Mouse (Mus musculus): ENCODE measurements around the gene Plekhb1. TPM values are rescaled to one million over a fixed set of nuclear protein-coding genes. Genes with fewer than 3 reads are reported as not detected.

Plekhb1 gene
- polyA plus RNA-seq, 1 experiment from 2014 or later: 4.1 TPM

DNA sequence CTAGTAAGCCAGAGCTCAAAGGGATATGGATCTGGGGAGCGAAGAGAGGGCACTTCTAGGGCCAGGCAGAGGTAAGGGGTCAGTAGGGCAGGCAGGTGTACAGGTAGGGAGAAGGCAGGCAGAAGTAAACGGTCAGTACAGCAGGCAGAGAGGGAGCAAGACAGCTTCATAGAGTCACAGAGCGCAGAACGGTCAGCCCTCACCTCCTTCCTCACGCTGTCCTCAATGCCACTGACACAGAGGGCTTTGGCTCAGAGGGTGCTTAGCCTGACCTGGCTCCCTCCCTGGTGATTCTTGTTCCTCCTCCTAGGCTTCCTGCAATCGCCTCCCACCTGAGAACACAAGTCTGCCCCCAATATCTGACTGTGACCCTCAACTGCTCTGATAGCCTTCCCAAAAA lies 11.8 kb downstream of the Plekhb1 start:
- WGBS: 90% methylated on average over 6 of the region's 6 CpGs
- Histone ChIP-seq H3K27ac (ENCODE audit: low read depth, low read length) (no peak overlapping the region), H3K4me2 (ENCODE audit: low read depth, low read length, severe bottlenecking) (no peak overlapping the region), H3K4me3 (ENCODE audit: low read depth, low read length) (no peak overlapping the region), H3K9ac (ENCODE audit: low read length) (no peak overlapping the region), H3K27me3 (ENCODE audit: control insufficient read depth, insufficient read depth, low read length) (no peaks in the 10 kb centered on the region), H3K4me1 (replicated peaks; ENCODE audit: control insufficient read depth, insufficient read depth, low read length) (peaks cover 10% of the 10 kb centered on the region), H3K9me3 (ENCODE audit: control insufficient read depth, low read length) (no peaks in the 10 kb centered on the region), H3K36me3 (ENCODE audit: control insufficient read depth, insufficient read depth, low read length) (no peaks in the 10 kb centered on the region)
- DNase-seq (ENCODE audit: low spot score) (no peak), ATAC-seq (replicated peaks; ENCODE audit: low FRiP score) (no peak)

DNA sequence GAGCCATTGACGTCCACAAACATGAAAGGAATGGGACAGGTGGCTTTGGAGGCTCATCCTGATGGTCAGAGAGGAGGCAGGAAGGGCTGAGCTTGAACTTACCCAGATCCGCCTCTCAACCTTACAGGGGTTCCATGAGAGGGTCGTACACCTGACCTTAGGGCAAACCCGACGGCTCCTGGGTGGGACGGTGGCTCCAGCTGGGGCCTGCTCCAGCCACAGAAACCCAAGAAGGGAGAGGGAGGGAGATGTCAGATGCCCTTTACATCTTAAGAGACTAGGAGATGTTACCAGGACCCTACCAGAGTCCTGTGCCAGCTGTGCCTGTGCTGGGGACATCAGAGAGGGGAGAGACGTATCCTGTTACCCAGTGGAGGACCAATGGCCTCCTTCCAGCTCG lies 12.4 kb downstream of the Plekhb1 start:
- Histone ChIP-seq H3K4me3 (ENCODE audit: low read depth, low read length) (no peak overlapping the region), H3K4me1 (replicated peaks; ENCODE audit: control insufficient read depth, insufficient read depth, low read length) (peaks cover 10% of the 10 kb centered on the region), H3K27ac (ENCODE audit: low read depth, low read length) (no peak overlapping the region), H3K9ac (ENCODE audit: low read length) (no peak overlapping the region), H3K4me2 (ENCODE audit: low read depth, low read length, severe bottlenecking) (no peak overlapping the region), H3K9me3 (ENCODE audit: control insufficient read depth, low read length) (no peaks in the 10 kb centered on the region), H3K36me3 (ENCODE audit: control insufficient read depth, insufficient read depth, low read length) (no peaks in the 10 kb centered on the region), H3K27me3 (ENCODE audit: control insufficient read depth, insufficient read depth, low read length) (no peaks in the 10 kb centered on the region)
- ATAC-seq (replicated peaks; ENCODE audit: low FRiP score) (no peak), DNase-seq (ENCODE audit: low spot score) (no peak)
- whole genome bisulfite sequencing: 77% methylated on average over 8 of the region's 8 CpGs

DNA sequence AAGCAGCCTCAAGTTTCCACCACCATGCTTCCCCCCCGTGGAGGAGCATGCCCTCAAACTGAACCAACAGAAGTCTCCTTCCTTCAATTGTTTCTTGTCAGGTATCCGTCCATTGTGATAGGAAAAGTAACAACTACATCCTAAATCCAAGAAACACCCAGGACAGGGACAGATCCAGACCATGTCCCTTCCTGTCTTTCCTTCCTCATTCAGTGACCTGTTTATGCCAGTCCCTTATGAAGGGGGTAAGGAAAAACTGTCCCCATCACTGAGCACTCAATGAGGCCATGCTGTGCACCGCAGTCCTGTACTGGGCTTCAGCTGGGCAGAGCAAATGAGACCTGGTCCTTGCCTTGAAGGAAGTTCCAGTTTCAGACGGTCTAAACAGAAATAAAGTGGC lies 13.1 kb downstream of the Plekhb1 start:
- no peak overlapping the region for H3K4me3 ChIP-seq (ENCODE audit: low read depth, low read length)
- no peak overlapping the region for H3K27ac ChIP-seq (ENCODE audit: low read depth, low read length)
- H3K9me3 ChIP-seq (ENCODE audit: control insufficient read depth, low read length): no peaks in the 10 kb centered on the region
- H3K36me3 ChIP-seq (ENCODE audit: control insufficient read depth, insufficient read depth, low read length): no peaks in the 10 kb centered on the region
- 84% methylated on average over 4 of the region's 4 CpGs for WGBS
- ATAC-seq (replicated peaks; ENCODE audit: low FRiP score) (no peak), DNase-seq (ENCODE audit: low spot score) (no peak)
- no peak overlapping the region for H3K4me2 ChIP-seq (ENCODE audit: low read depth, low read length, severe bottlenecking)
- peaks cover 8% of the 10 kb centered on the region for H3K4me1 ChIP-seq (replicated peaks; ENCODE audit: control insufficient read depth, insufficient read depth, low read length)
- H3K27me3 ChIP-seq (ENCODE audit: control insufficient read depth, insufficient read depth, low read length): no peaks in the 10 kb centered on the region
- H3K9ac ChIP-seq (ENCODE audit: low read length): no peak overlapping the region

DNA sequence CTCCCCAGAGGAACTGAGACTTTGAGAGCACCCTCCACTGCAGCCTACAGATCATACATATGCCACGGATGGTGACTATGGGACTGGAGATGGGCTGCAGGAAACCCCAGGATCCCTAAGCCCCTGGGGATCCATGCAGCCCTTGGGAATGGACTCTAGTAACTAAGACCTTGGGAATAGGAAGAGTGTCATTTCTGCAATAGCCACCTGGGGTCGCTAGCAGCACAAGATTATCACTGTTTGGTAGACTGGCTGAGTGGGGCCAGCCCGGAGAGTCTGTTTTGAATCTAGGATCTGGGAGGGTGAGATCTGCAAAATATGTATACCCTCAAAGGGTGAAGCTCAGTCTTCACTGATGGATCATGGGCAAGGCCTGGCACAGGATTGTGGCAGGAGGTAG lies 17.1 kb downstream of the Plekhb1 start:
- WGBS: 31% methylated on average over 3 of the region's 3 CpGs
- H3K4me3 ChIP-seq (ENCODE audit: low read depth, low read length): no peak overlapping the region
- no peaks in the 10 kb centered on the region for H3K9me3 ChIP-seq (ENCODE audit: control insufficient read depth, low read length)
- H3K9ac ChIP-seq (ENCODE audit: low read length): no peak overlapping the region
- no peak overlapping the region for H3K4me2 ChIP-seq (ENCODE audit: low read depth, low read length, severe bottlenecking)
- no peak for ATAC-seq (replicated peaks; ENCODE audit: low FRiP score)
- no peaks in the 10 kb centered on the region for H3K36me3 ChIP-seq (ENCODE audit: control insufficient read depth, insufficient read depth, low read length)
- no peaks in the 10 kb centered on the region for H3K4me1 ChIP-seq (replicated peaks; ENCODE audit: control insufficient read depth, insufficient read depth, low read length)
- no peaks in the 10 kb centered on the region for H3K27me3 ChIP-seq (ENCODE audit: control insufficient read depth, insufficient read depth, low read length)
- peak; percentile 81 for DNase-seq (ENCODE audit: low spot score)
- H3K27ac ChIP-seq (ENCODE audit: low read depth, low read length): no peak overlapping the region

DNA sequence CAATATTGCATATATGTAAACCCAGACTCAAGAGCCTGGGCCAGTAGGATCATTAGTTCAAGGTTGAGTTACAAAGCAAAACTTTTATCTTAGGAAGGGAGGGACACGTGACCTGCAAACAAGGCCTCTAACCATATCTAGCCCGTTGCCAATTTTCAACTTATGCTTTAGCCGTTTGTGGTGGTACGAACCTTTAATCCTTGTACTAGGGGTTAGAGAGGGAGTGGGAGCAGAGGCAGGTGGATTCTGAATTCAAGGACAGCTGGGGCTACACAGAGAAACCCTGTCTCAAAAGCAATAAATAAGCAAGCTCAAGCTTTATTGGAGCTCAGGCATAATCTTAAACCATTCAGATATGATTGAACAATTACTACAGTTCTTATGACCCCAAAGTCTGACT lies 19.8 kb downstream of the Plekhb1 start:
- Histone ChIP-seq H3K27ac (ENCODE audit: low read depth, low read length) (no peak overlapping the region), H3K4me1 (replicated peaks; ENCODE audit: control insufficient read depth, insufficient read depth, low read length) (no peaks in the 10 kb centered on the region), H3K9ac (ENCODE audit: low read length) (no peak overlapping the region), H3K36me3 (ENCODE audit: control insufficient read depth, insufficient read depth, low read length) (no peaks in the 10 kb centered on the region), H3K27me3 (ENCODE audit: control insufficient read depth, insufficient read depth, low read length) (no peaks in the 10 kb centered on the region), H3K4me3 (ENCODE audit: low read depth, low read length) (no peak overlapping the region), H3K4me2 (ENCODE audit: low read depth, low read length, severe bottlenecking) (no peak overlapping the region), H3K9me3 (ENCODE audit: control insufficient read depth, low read length) (no peaks in the 10 kb centered on the region)
- no peak for DNase-seq (ENCODE audit: low spot score)
- no peak for ATAC-seq (replicated peaks; ENCODE audit: low FRiP score)
- WGBS: 94% methylated on average over 4 of the region's 4 CpGs

DNA sequence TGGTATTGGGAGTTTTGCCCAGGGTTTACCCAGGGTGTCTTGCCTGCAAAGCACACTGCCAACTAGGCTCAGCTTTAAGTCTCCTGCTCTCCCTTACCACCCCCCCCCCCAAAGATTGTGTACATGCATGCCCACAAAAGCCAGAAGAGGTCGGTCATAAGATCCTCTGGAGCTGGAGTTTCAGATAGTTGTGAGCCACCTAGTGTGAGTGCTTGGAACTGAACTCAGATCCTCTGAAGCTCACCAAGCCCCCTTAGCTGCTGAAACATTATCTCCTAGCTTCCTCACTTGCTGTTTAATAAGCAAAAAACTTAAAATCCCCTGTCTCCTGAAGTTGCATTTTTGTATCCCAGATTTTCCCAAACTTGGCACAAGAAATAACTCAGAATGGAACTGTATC lies 24.6 kb downstream of the Plekhb1 start:
- H3K9ac ChIP-seq (ENCODE audit: low read length): no peak overlapping the region
- DNase-seq (ENCODE audit: low spot score) (no peak), ATAC-seq (replicated peaks; ENCODE audit: low FRiP score) (no peak)
- no peak overlapping the region for H3K4me2 ChIP-seq (ENCODE audit: low read depth, low read length, severe bottlenecking)
- H3K4me3 ChIP-seq (ENCODE audit: low read depth, low read length): no peak overlapping the region
- H3K27ac ChIP-seq (ENCODE audit: low read depth, low read length): no peak overlapping the region
- no peaks in the 10 kb centered on the region for H3K27me3 ChIP-seq (ENCODE audit: control insufficient read depth, insufficient read depth, low read length)
- 4% methylated on average over 1 of the region's 1 CpGs for WGBS
- H3K9me3 ChIP-seq (ENCODE audit: control insufficient read depth, low read length): no peaks in the 10 kb centered on the region
- no peaks in the 10 kb centered on the region for H3K4me1 ChIP-seq (replicated peaks; ENCODE audit: control insufficient read depth, insufficient read depth, low read length)
- no peaks in the 10 kb centered on the region; the same call in 1 of the 2 replicates for H3K36me3 ChIP-seq (ENCODE audit: control insufficient read depth, insufficient read depth, low read length)

DNA sequence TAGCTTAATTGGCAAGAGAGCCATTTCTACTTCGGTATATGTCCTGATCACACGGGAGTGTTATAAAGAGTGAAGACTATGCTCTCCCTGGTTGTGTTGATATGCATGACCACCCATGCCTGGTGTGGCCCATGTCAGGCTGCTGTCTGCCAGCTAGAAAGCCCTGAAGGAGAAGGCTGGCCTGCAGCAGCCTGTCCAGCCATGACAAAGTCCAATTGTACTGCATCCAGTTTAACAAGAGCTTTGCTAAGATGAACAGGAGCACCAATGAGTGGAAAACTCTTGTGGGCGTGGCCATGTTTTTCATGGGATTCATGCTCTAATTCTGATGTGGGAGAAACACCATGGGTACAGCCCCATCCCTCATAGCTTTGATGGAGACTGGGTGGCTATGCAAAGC lies 37.7 kb downstream of the Plekhb1 start:
- Histone ChIP-seq H3K27me3 (ENCODE audit: control insufficient read depth, insufficient read depth, low read length) (no peaks in the 10 kb centered on the region), H3K4me3 (ENCODE audit: low read depth, low read length) (no peak overlapping the region), H3K9ac (ENCODE audit: low read length) (no peak overlapping the region), H3K9me3 (ENCODE audit: control insufficient read depth, low read length) (no peaks in the 10 kb centered on the region), H3K27ac (ENCODE audit: low read depth, low read length) (no peak overlapping the region), H3K4me2 (ENCODE audit: low read depth, low read length, severe bottlenecking) (no peak overlapping the region), H3K4me1 (replicated peaks; ENCODE audit: control insufficient read depth, insufficient read depth, low read length) (no peaks in the 10 kb centered on the region), H3K36me3 (ENCODE audit: control insufficient read depth, insufficient read depth, low read length) (no peaks in the 10 kb centered on the region)
- ATAC-seq (replicated peaks; ENCODE audit: low FRiP score) (no peak), DNase-seq (ENCODE audit: low spot score) (no peak)
- WGBS: 92% methylated on average over 3 of the region's 3 CpGs

DNA sequence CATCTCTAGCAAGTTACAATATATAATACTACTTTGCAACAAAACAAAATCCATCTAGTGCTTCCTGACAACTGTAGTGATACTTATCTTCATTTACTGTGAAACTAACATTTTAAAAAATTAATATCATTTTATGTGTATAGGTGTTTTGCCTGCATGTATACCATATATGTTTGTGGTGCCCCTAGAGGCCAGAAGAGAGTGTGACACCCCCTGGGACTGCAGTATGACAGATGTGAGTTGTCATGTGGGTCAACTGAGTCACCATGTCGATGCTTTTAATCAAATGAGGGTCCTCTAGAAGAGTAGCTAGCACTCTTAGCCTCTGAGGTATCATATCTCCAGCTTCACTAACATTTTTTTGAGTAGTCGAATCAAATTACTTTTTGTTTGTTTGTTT lies 39.9 kb downstream of the Plekhb1 start:
- no peak overlapping the region for H3K27ac ChIP-seq (ENCODE audit: low read depth, low read length)
- 82% methylated on average over 2 of the region's 2 CpGs for WGBS
- H3K36me3 ChIP-seq (ENCODE audit: control insufficient read depth, insufficient read depth, low read length): no peaks in the 10 kb centered on the region

DNA sequence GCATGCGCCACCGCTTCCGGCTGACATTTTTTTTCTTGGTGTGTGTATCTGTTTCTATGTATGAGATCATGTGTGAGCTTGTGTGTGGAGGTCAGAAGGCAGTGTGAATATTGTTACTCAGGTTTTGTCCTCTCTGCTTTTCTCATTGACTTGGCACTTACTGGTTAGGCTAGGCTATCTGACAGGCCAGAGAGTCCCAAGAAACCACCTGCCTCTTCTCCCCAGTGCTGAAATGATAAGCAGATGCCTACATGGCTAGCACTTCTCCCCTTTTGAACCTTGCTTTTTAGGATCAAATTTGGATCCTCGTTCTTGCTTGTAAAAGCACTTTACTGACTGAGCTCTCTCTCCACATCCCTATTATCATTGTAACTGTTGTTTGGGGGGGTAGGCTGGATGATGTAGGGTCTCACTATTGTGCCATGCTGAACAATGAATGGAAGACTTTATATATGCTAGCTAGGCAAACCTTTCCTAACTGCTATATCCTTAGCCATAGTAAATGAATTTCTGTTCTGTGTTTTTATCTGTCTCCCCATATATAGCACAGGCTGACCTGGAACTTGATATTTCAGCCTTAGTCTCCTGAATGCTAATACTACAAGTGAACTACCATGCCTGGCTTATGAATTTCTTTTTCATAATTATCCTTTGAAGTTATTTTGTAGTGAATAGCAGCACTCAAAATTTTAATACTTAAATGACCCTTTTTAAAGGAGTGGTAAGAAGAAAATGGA lies 45.9 kb downstream of the Plekhb1 start:
- ATAC-seq (replicated peaks; ENCODE audit: low FRiP score) (no peak), DNase-seq (ENCODE audit: low spot score) (no peak)
- no peak overlapping the region for H3K27ac ChIP-seq (ENCODE audit: low read depth, low read length)
- H3K4me3 ChIP-seq (ENCODE audit: low read depth, low read length): no peak overlapping the region
- H3K4me2 ChIP-seq (ENCODE audit: low read depth, low read length, severe bottlenecking): no peak overlapping the region
- WGBS: 92% methylated on average over 4 of the region's 4 CpGs
- H3K9ac ChIP-seq (ENCODE audit: low read length): no peak overlapping the region
- H3K9me3 ChIP-seq (ENCODE audit: control insufficient read depth, low read length): no peaks in the 10 kb centered on the region
- no peaks in the 10 kb centered on the region for H3K27me3 ChIP-seq (ENCODE audit: control insufficient read depth, insufficient read depth, low read length)
- H3K4me1 ChIP-seq (replicated peaks; ENCODE audit: control insufficient read depth, insufficient read depth, low read length): no peaks in the 10 kb centered on the region
- no peaks in the 10 kb centered on the region for H3K36me3 ChIP-seq (ENCODE audit: control insufficient read depth, insufficient read depth, low read length)

More for the DNA sequence above, 39.9 kb downstream of the Plekhb1 start:
- Histone ChIP-seq H3K9me3 (ENCODE audit: control insufficient read depth, low read length) (no peaks in the 10 kb centered on the region), H3K4me3 (ENCODE audit: low read depth, low read length) (no peak overlapping the region), H3K4me1 (replicated peaks; ENCODE audit: control insufficient read depth, insufficient read depth, low read length) (no peaks in the 10 kb centered on the region), H3K27me3 (ENCODE audit: control insufficient read depth, insufficient read depth, low read length) (no peaks in the 10 kb centered on the region), H3K4me2 (ENCODE audit: low read depth, low read length, severe bottlenecking) (no peak overlapping the region), H3K9ac (ENCODE audit: low read length) (no peak overlapping the region)
- DNase-seq (ENCODE audit: low spot score): no peak
- no peak for ATAC-seq (replicated peaks; ENCODE audit: low FRiP score)

All from forebrain, embryonic 11.5 days (tissue).